ENCODE assay signal across 21 mouse cellular contexts in genomic region chr5:83421708-83422107, GRCm38 (mm10).
"Had no signal": no experiment of that assay in that cellular context is flagged by ENCODE, and none has a peak within 500 bp of the region (broad histone marks: within the 10 kb centered on the region; RNA-seq: fewer than 3 reads in every experiment).

No protein-coding gene starts in this region.

- ATAC-seq: liver, embryonic 12.5 days; midbrain, embryonic 13.5 days; midbrain, embryonic 16.5 days had no signal

- H3K36me3 ChIP-seq: limb, embryonic 10.5 days; limb, embryonic 13.5 days; liver, embryonic 12.5 days; liver, embryonic 15.5 days; lung, embryonic 15.5 days; midbrain, embryonic 10.5 days; midbrain, embryonic 13.5 days; neural tube, embryonic 13.5 days had no signal

- H3K4me1 ChIP-seq: limb, embryonic 10.5 days; limb, embryonic 13.5 days; liver, embryonic 12.5 days; liver, embryonic 15.5 days; lung, embryonic 15.5 days; megakaryocyte, embryonic 14.5 days; midbrain, embryonic 10.5 days; midbrain, embryonic 13.5 days; neural tube, embryonic 13.5 days had no signal

- H3K9ac ChIP-seq: limb, embryonic 13.5 days; liver, embryonic 12.5 days; liver, embryonic 15.5 days; lung, embryonic 15.5 days; midbrain, embryonic 13.5 days; neural tube, embryonic 13.5 days had no signal

- H3K27me3 ChIP-seq: limb, embryonic 13.5 days; liver, embryonic 12.5 days; liver, embryonic 15.5 days; lung, embryonic 15.5 days; megakaryocyte, embryonic 14.5 days; midbrain, embryonic 13.5 days; neural tube, embryonic 13.5 days had no signal

- H3K4me2 ChIP-seq: limb, embryonic 13.5 days; liver, embryonic 12.5 days; liver, embryonic 15.5 days; lung, embryonic 15.5 days; midbrain, embryonic 13.5 days; neural tube, embryonic 13.5 days had no signal

- H3K9me3 ChIP-seq: limb, embryonic 10.5 days; limb, embryonic 13.5 days; liver, embryonic 12.5 days; liver, embryonic 15.5 days; lung, embryonic 15.5 days; megakaryocyte, embryonic 14.5 days; midbrain, embryonic 10.5 days; midbrain, embryonic 13.5 days; neural tube, embryonic 13.5 days had no signal

- DNase-seq: kidney, postnatal 25 days; layer of hippocampus, adult 9-11 months; liver; lung, adult 18-20 months; lung, postnatal 10 days; lung, postnatal 36 days; thymus, adult 18-20 months; thymus, postnatal 36 days had no signal

- H3K27ac ChIP-seq: kidney, postnatal 0 days; layer of hippocampus, adult 2 months; limb, embryonic 10.5 days; limb, embryonic 13.5 days; liver, embryonic 12.5 days; liver, embryonic 15.5 days; lung, embryonic 15.5 days; midbrain, embryonic 10.5 days; midbrain, embryonic 13.5 days; neural tube, embryonic 13.5 days had no signal

- H3K4me3 ChIP-seq: layer of hippocampus, adult 2 months; limb, embryonic 10.5 days; limb, embryonic 13.5 days; liver, embryonic 12.5 days; liver, embryonic 15.5 days; lung, embryonic 15.5 days; megakaryocyte, embryonic 14.5 days; midbrain, embryonic 10.5 days; midbrain, embryonic 13.5 days; myocyte; neural tube, embryonic 13.5 days had no signal
